Mouse (Mus musculus) CD4-positive, CD25-positive, alpha-beta regulatory T cell, adult 9 weeks (primary cell): ENCODE measurements around the gene Dio3. TPM values are rescaled to one million over a fixed set of nuclear protein-coding genes. Genes with fewer than 3 reads are reported as not detected.

Source experiments
- polyA plus RNA-seq: library from polyadenylated mRNA; unstranded; fragments of 100-300 nt; shearing (Covaris generic); gene quantifications from one replicate; pipeline ENCODE4 v1.2.1, GENCODE M21; 2017

Gene Dio3
- polyA plus RNA-seq, result not detected

GRCm38 (mm10) chr12:110278853-110279252 lies at the start of gene Dio3:
TSS of gene Dio3 (plus strand) at chr12:110279068.

Other genes starting within 250 kb of the Dio3 start
- gene Ppp2r5c, start 168.1 kb downstream of the Dio3 start, polyA plus RNA-seq, result 249 TPM